Mouse (Mus musculus) lung, embryonic 16.5 days (tissue): ENCODE data around the gene Prpf40b. TPM values are rescaled to one million over a fixed set of nuclear protein-coding genes. Genes with fewer than 3 reads are reported as not detected.

Experiments used
- ATAC-seq: fragments of 200-750 bp; cut with Nextera tagmentation; 2 replicates; pipeline ENCODE4 v1.8.0; 2017; ENCODE audit warnings: low read depth, mild to moderate bottlenecking, moderate library complexity
- H3K27ac ChIP-seq: fragments of 300-500 bp; sonication (generic); 2 replicates; pipeline ENCODE4 v1.5.1; 2014; ENCODE audit warnings: mild to moderate bottlenecking, control low read depth, low read length
- H3K27me3 ChIP-seq: fragments of 300-500 bp; sonication (generic); 2 replicates; pipeline ENCODE4 v1.6.1; 2014; ENCODE audit warnings: low read depth, low read length, mixed read lengths; ENCODE audit not compliant: control insufficient read depth, insufficient read depth
- H3K36me3 ChIP-seq: fragments of 300-500 bp; sonication (generic); 2 replicates; pipeline ENCODE4 v1.6.1; 2014; ENCODE audit warnings: low read length; ENCODE audit not compliant: control insufficient read depth, insufficient read depth
- H3K4me1 ChIP-seq: fragments of 300-500 bp; sonication (generic); replicated peaks from 2 replicates; pipeline ENCODE4 v1.6.1; 2014; ENCODE audit warnings: low read length, mixed read lengths; ENCODE audit not compliant: control insufficient read depth, insufficient read depth
- H3K4me2 ChIP-seq: fragments of 300-500 bp; sonication (generic); 2 replicates; pipeline ENCODE4 v1.6.1; 2014; ENCODE audit warnings: low read depth, low read length, control low read depth
- H3K4me3 ChIP-seq: fragments of 300-500 bp; sonication (generic); 2 replicates; pipeline ENCODE4 v1.5.1; 2014; ENCODE audit warnings: mild to moderate bottlenecking, low read length, control low read depth
- H3K9ac ChIP-seq: fragments of 300-500 bp; sonication (generic); 2 replicates; pipeline ENCODE4 v1.6.1; 2014; ENCODE audit warnings: low read length, control low read depth
- H3K9me3 ChIP-seq: fragments of 300-500 bp; sonication (generic); 2 replicates; pipeline ENCODE4 v1.6.1; 2016; ENCODE audit warnings: low read length; ENCODE audit not compliant: control insufficient read depth
- WGBS: fragments of 180-500 bp; shearing (Covaris S2); extraction: QIAGEN DNeasy Blood & Tissue Kit; methylation state at CpG from one replicate; pipeline ENCODE4 v1.1.7; 2014; 5-methylcytosine and 5-hydroxymethylcytosine counted together
- polyA plus RNA-seq: library from polyadenylated mRNA; unstranded; fragments of >200 nt; fragmentation: Nextera tagmentation; extraction: Ambion mirVana; gene quantifications from 2 replicates; pipeline ENCODE4 v1.2.1, GENCODE M21; 2015

The Prpf40b gene
- polyA plus RNA-seq, 1 experiment from 2014 or later: 54.0 TPM

DNA sequence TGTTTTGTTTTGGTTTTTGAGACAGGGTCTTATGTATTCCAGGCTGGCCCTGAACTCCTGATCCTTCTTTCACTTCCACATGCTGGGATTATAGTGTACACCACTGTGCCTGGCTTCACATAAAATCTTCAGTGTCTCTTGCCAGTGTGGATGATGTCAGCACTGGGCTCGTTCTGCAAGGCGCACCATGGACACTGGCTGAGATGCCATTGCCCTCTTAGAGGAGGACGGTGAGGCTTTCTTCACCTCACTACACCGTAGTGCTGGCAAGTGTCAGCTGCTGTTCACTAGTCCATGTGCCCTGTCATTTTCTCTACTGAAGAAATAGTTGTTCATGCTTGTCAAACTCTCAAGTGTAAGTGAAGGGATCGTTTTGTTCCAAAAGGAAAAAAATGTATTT, 15.7 kb downstream of the Prpf40b start:
- Histone ChIP-seq H3K4me2 (no peak overlapping the region), H3K27me3 (no peaks in the 10 kb centered on the region), H3K9ac (no peak overlapping the region), H3K9me3 (no peaks in the 10 kb centered on the region), H3K27ac (no peak overlapping the region), H3K4me1 (no peaks in the 10 kb centered on the region), H3K36me3 (peaks cover 37% of the 10 kb centered on the region), H3K4me3 (no peak overlapping the region)
- ATAC-seq: no peak
- WGBS: 92% methylated on average over 5 of the region's 5 CpGs

DNA sequence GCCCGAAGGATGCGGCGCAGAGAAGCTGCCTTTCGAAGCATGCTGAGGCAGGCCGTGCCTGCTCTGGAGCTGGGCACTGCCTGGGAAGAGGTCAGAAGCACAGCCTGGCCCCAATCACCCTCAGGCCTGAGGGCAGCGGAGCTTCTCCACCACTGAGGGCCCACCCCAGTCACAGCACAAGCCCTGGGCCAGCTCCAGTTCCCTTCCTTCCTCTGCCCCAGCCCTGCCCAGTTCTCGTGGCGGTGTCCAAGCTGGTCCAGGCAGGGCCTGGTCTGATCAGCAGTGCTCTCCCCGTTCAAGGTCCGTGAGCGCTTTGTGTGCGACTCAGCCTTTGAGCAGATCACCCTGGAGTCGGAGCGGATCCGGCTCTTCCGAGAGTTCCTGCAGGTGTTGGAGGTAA, 20.0 kb downstream of the Prpf40b start:
- no peak overlapping the region for H3K4me2 ChIP-seq
- H3K9ac ChIP-seq: no peak overlapping the region
- no peak overlapping the region for H3K27ac ChIP-seq
- H3K9me3 ChIP-seq: no peaks in the 10 kb centered on the region
- H3K4me1 ChIP-seq: peaks cover 12% of the 10 kb centered on the region; the same call in 1 of the 2 replicates
- H3K36me3 ChIP-seq: peaks cover 28% of the 10 kb centered on the region
- H3K4me3 ChIP-seq: no peak overlapping the region
- ATAC-seq: no peak
- no peaks in the 10 kb centered on the region for H3K27me3 ChIP-seq
- WGBS: 91% methylated on average over 16 of the region's 16 CpGs

DNA sequence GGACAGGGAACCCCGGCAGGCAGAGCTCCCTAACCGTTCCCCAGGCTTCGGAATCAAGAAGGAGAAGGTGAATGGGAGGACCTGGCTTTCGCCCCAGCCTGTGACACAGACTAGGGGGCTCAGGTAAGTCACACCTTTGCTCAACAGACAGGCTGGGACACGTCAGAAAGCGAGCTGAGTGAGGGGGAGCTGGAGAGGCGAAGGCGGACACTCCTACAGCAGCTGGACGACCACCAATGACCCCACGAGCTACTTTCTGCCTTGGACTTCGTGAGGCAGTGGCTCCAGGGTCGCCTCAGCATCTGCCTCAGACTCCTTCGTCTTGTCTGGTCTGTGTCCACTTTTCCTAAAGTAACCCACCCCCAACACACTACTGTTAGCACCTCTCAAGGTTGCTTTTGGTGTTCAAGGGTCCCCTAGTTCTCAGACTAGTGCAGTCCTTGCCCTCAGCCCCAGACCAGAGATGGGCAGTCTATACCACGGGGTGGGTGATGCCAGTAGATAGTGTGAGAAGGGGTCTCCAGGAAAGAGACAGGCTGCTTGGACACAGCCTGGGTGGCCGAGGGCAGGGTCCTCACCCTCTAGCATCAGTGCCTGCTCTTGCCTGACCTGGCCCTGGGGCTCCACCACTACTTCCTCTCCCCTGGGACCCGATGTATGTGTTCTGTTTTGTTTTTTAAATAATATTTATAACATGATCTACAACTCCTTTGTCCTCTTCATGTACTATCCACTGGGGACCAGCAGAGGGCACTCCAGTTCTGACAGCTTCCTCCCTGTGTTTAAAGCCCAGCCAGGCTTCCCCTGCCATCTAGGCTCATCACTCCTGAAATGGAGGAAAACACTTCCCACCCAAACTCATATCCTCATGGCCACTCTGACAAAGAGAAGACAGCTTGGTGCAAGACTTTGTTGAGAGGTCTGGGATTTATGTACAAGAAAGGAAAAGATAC, 21.7 kb downstream of the Prpf40b start:
- ATAC-seq: peak; percentile 55
- Histone ChIP-seq H3K9me3 (no peaks in the 10 kb centered on the region), H3K27me3 (no peaks in the 10 kb centered on the region), H3K4me2 (no peak overlapping the region), H3K4me3 (no peak overlapping the region), H3K27ac (peak overlapping the region; percentile 87), H3K9ac (peak overlapping the region; percentile 32; the same call in 1 of the 2 replicates), H3K36me3 (peaks cover 32% of the 10 kb centered on the region), H3K4me1 (peaks cover 24% of the 10 kb centered on the region)
- 69% methylated on average over 16 of the region's 16 CpGs for WGBS

DNA sequence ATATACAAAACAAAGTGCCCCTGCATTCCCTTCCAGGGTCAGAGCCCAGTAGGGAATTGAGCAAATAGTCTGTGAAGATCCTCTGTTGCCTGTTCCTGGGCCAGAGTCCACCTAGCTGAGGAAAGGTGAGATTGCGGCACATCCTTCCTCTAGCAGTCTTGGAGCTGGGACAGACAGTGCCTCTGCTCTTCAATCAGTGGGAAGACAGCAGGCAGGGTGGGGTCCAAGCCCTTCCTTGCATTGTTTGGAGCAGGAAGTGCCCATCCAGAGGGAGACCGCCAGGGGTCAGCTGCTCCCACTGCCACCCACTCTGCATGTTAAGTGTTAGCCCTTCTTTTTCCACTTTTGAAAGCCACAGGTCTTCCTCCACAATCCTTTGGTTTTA, 22.4 kb downstream of the Prpf40b start:
- H3K4me1 ChIP-seq: peaks cover 24% of the 10 kb centered on the region
- peaks cover 39% of the 10 kb centered on the region for H3K36me3 ChIP-seq
- H3K27ac ChIP-seq: peak overlapping the region; percentile 87

DNA sequence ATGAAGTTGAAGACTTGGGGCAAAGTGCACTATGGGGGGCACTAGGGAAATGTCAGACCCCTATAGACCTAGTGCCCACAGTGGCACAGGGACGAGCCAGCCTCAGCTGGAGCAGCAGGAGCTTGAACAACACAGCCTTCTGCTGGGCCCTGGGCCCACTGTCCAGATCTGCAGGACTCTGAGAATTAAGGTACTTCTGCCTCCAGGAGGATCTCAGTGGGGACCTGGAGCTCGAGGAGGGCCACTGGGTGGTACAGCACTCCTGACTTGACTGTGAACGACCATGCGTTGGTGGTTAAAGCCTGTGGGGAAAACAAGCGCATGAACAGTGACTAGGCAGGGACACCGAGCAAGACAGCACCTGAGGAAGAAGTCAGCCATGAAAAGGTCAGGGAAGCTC, 23.2 kb downstream of the Prpf40b start:
- H3K4me2 ChIP-seq: no peak overlapping the region
- no peak overlapping the region for H3K9ac ChIP-seq
- ATAC-seq: no peak
- H3K27ac ChIP-seq: peak overlapping the region; percentile 87
- H3K4me1 ChIP-seq: peaks cover 24% of the 10 kb centered on the region
- no peaks in the 10 kb centered on the region for H3K9me3 ChIP-seq
- H3K27me3 ChIP-seq: no peaks in the 10 kb centered on the region
- H3K36me3 ChIP-seq: peaks cover 47% of the 10 kb centered on the region
- H3K4me3 ChIP-seq: no peak overlapping the region
- WGBS: 79% methylated on average over 6 of the region's 6 CpGs

More for the DNA sequence above, 22.4 kb downstream of the Prpf40b start:
- Histone ChIP-seq H3K9ac (peak overlapping the region; percentile 25; the same call in 1 of the 2 replicates), H3K9me3 (no peaks in the 10 kb centered on the region), H3K27me3 (no peaks in the 10 kb centered on the region), H3K4me3 (no peak overlapping the region), H3K4me2 (no peak overlapping the region)
- 50% methylated on average over 2 of the region's 2 CpGs for WGBS
- ATAC-seq: peak; percentile 75

DNA sequence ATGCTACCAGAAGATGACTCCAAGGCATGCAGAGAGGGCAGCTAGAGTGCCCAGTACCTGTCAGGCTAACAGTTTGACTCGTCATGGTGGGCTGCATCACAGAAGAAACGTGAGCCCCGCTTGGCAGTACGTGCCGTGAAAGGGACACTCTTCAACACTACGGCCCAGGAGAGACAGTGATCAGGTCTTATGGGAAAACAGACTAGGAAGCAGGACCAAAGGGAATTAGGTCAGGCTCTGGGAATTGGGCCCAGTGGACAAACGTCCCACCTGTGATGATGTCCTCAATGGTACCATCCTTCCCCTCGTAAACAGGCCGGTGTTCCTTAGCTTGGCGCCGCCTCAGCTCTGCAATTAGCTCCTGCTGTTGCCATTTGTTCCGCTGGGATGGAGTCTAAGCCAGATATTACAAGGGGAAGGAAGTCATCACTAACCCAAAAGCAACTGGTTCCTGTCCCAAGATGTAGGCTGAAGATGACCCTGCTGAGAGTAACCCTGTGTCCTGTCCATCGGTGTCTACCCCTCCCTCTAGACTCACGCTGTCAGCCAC, 24.0 kb downstream of the Prpf40b start:
- peak; percentile 22 for ATAC-seq
- Histone ChIP-seq H3K9me3 (no peaks in the 10 kb centered on the region), H3K36me3 (peaks cover 48% of the 10 kb centered on the region), H3K9ac (no peak overlapping the region), H3K4me1 (peaks cover 24% of the 10 kb centered on the region), H3K27me3 (no peaks in the 10 kb centered on the region), H3K27ac (peak overlapping the region; percentile 87), H3K4me3 (no peak overlapping the region), H3K4me2 (no peak overlapping the region)
- WGBS: 76% methylated on average over 14 of the region's 14 CpGs

DNA sequence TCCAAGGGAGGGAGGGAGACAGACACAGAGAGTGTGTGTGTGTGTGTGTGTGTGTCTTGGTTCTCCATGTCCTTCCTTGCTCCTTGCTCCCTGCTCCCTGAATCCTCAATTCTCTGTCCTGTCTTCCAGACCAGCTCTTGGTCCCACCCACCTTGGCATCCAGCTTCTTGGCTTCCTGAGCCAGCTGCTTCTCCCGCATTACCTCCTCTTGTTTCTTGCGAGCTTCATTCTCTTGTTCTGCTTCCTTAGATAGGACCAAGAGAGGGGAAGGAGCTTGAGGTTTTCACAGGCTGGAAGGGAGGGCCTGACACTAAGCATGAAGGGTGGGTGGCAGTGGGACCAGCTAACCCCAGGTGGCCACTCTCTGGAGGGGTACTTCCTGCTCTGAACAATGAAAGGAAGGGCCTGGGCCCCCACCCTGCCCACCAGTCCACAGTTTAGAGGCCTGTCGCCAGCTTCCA, 24.6 kb downstream of the Prpf40b start:
- Histone ChIP-seq H3K9ac (no peak overlapping the region), H3K4me2 (no peak overlapping the region), H3K4me1 (peaks cover 24% of the 10 kb centered on the region), H3K9me3 (no peaks in the 10 kb centered on the region), H3K27ac (peak overlapping the region; percentile 87), H3K27me3 (no peaks in the 10 kb centered on the region), H3K36me3 (peaks cover 48% of the 10 kb centered on the region), H3K4me3 (no peak overlapping the region)
- peak; percentile 63 for ATAC-seq
- 45% methylated on average over 3 of the region's 3 CpGs for WGBS

DNA sequence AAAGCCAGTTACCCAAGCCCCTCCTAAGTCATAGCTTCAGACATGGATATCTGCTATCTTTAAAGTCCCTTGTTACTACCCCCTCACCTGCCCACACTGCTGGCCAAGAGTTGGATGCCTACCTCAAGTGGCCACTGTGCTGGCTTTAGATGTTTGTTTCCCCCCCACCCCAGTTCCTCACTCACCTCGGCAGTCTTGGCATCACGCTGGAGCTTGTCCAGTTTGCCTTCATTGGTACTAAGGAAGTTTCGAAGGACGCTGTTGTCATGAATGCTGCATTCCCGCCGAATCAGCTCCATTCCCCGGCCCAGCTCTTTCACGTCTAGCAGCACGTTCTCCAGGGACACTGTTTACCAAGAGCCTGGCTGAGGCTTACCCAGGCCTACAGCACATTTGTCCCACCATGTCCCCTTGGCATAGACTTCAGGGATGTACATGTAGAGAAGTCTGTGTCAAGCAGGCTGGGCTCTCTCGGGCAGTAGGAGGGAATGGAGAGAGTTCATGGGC, 25.3 kb downstream of the Prpf40b start:
- H3K36me3 ChIP-seq: peaks cover 53% of the 10 kb centered on the region
- H3K9ac ChIP-seq: 0 out of 2 replicates have a peak overlapping the region, but pooled peaks have one; percentile 6
- H3K4me2 ChIP-seq: no peak overlapping the region
- peaks cover 24% of the 10 kb centered on the region for H3K4me1 ChIP-seq
- peak overlapping the region; percentile 87 for H3K27ac ChIP-seq
- no peaks in the 10 kb centered on the region for H3K27me3 ChIP-seq
- no peak for ATAC-seq
- H3K9me3 ChIP-seq: no peaks in the 10 kb centered on the region
- H3K4me3 ChIP-seq: no peak overlapping the region
- WGBS: 43% methylated on average over 10 of the region's 10 CpGs

DNA sequence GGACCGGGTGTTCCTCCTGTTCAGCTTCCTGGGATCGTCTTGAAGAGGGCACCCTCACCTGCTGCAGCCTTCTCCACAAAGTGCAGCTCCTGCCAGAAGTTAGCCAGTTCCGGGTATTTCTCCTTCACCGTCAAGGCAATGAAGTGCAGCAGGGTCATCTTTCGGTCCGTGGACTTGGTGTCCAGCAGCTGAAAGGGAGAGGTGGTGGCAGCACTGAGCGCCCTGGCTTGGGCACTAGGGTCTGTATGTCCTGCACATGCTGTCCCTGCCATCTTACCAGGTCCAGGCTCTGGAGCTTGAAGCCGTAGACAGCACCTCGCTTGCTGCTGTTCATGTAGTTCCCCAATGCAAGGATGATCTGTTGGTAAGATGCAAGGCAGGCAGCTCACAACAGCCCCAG, 26.1 kb downstream of the Prpf40b start:
- H3K36me3 ChIP-seq: peaks cover 55% of the 10 kb centered on the region
- ATAC-seq: no peak
- WGBS: 72% methylated on average over 9 of the region's 9 CpGs

More for the DNA sequence above, 26.1 kb downstream of the Prpf40b start:
- Histone ChIP-seq H3K27me3 (no peaks in the 10 kb centered on the region), H3K9ac (peak overlapping the region; percentile 15; the same call in 1 of the 2 replicates), H3K9me3 (no peaks in the 10 kb centered on the region), H3K27ac (peak overlapping the region; percentile 87), H3K4me3 (no peak overlapping the region), H3K4me1 (peaks cover 24% of the 10 kb centered on the region), H3K4me2 (no peak overlapping the region)
